Mouse (Mus musculus): ENCODE measurements at regions not wholly inside any gene's neighbourhood (a gene's known extent, or its start where the extent isn't known, plus 50 kb on each side); places are given as distances from the start of the nearest gene placed in this dataset.
A peak's percentile ranks its signal among the peaks of the same experiment; 100 is the strongest.

GRCm38 (mm10) chr10:96188168-96188567 lies 51.8 kb downstream of the Gm5426 start:
- no peak for TF ChIP-seq TAL1 (IDR thresholded peaks at IDR 0.05; ENCODE audit: low read length)
- no peak for TF ChIP-seq GATA1 (IDR thresholded peaks at IDR 0.05; ENCODE audit: low read length)
- Histone ChIP-seq H3K9me3 (ENCODE audit: control insufficient read depth, low read length) (0 out of 2 replicates have a peak, but pooled peaks cover 3% of the 10 kb centered on the region), H3K27me3 (ENCODE audit: control insufficient read depth) (no peaks in the 10 kb centered on the region), H3K4me3 (replicated peaks) (no peak overlapping the region), H3K4me1 (ENCODE audit: control insufficient read depth) (no peaks in the 10 kb centered on the region), H3K36me3 (ENCODE audit: control insufficient read depth) (no peaks in the 10 kb centered on the region)

DNA sequence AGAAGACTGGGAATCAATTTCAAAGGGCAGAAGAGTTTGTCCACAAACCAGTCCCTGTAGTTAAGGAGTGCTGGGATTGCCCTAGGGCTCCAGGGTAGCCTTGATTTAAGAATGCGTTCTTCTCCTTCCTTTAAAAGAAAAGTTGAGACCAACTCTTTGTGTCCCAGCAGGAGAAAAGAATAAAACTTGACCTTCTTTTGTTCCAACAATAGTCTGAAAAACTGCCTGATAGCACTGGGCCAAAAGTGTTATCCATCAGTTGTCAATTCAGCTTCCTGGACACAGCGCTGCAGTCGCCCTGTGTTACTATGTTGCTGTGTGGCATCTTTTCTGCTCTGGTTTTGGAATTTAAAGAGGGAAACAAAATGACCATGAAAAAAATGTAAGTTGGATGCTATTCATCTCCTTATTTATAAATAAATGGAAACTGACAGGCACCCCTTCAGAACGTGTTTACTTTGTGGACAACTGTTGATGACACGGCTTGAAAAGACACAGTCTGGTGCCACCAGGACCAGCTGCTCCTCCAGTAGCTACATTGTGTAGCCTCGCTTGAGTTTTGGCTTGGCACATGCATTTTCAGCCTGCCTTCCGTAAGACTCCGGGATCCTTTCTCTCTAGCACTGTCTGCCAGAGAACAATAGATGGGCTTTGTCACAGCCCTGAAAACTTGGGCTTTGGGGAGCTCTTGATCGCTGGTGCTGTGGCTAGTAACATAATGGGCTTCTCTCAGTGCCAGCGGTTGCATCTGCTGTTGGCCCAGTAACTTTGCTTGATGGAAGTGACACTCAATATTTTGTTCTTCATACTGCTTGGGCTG lies 54.0 kb downstream of the Gm5426 start:
- no peak for TF ChIP-seq TAL1 (IDR thresholded peaks at IDR 0.05; ENCODE audit: low read length)
- no peak for TF ChIP-seq GATA1 (IDR thresholded peaks at IDR 0.05; ENCODE audit: low read length)
- H3K4me3 ChIP-seq (replicated peaks) = no peak overlapping the region
- H3K4me1 ChIP-seq (ENCODE audit: control insufficient read depth) = no peaks in the 10 kb centered on the region
- H3K27me3 ChIP-seq (ENCODE audit: control insufficient read depth) = no peaks in the 10 kb centered on the region
- no peaks in the 10 kb centered on the region for H3K36me3 ChIP-seq (ENCODE audit: control insufficient read depth)
- H3K9me3 ChIP-seq (ENCODE audit: control insufficient read depth, low read length) = 0 out of 2 replicates have a peak, but pooled peaks cover 3% of the 10 kb centered on the region

- Histone ChIP-seq H3K4me1 (ENCODE audit: control insufficient read depth) (peaks cover 35% of the 10 kb centered on the region), H3K4me3 (replicated peaks) (peak overlapping the region; percentile 3), H3K27me3 (ENCODE audit: control insufficient read depth) (no peaks in the 10 kb centered on the region)
These were observed 64.7 kb downstream of the Gm5426 start for GRCm38 (mm10) chr10:96200932-96201641.

DNA sequence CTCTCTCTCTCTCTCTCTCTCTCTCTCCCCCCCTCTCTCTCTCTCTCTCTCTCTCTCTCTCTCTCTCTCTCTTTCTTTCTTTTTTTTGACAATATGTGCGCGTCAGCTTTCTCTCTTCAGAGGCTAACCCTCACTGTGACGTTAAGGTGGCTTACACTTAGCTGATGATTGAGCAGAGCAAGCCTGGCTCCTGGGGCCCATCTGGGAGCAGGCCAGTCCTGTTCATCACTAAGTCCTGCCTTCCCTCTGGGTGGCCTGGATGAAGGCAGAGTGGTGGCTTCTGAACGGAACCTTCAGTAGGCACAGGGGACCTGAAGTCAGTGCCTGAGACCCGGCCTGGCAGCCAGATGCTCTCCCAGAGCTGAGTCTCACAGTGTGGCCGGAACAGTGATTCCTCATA lies 65.5 kb downstream of the Gm5426 start:
- Histone ChIP-seq H3K9me3 (ENCODE audit: control insufficient read depth, low read length) (no peaks in the 10 kb centered on the region), H3K36me3 (ENCODE audit: control insufficient read depth) (no peaks in the 10 kb centered on the region), H3K4me1 (ENCODE audit: control insufficient read depth) (peaks cover 38% of the 10 kb centered on the region), H3K27me3 (ENCODE audit: control insufficient read depth) (no peaks in the 10 kb centered on the region), H3K4me3 (replicated peaks) (no peak overlapping the region)
- TF ChIP-seq GATA1 (IDR thresholded peaks at IDR 0.05; ENCODE audit: low read length) (no peak), TAL1 (IDR thresholded peaks at IDR 0.05; ENCODE audit: low read length) (no peak)

More at GRCm38 (mm10) chr10:96200932-96201641, 64.7 kb downstream of the Gm5426 start:
- Histone ChIP-seq H3K9me3 (ENCODE audit: control insufficient read depth, low read length) (no peaks in the 10 kb centered on the region), H3K36me3 (ENCODE audit: control insufficient read depth) (no peaks in the 10 kb centered on the region)
- TF ChIP-seq TAL1 (IDR thresholded peaks at IDR 0.05; ENCODE audit: low read length) (no peak), GATA1 (IDR thresholded peaks at IDR 0.05; ENCODE audit: low read length) (no peak)

- no peaks in the 10 kb centered on the region for H3K9me3 ChIP-seq (ENCODE audit: control insufficient read depth, low read length)
- H3K4me1 ChIP-seq (ENCODE audit: control insufficient read depth) = peaks cover 39% of the 10 kb centered on the region
- H3K4me3 ChIP-seq (replicated peaks) = no peak overlapping the region
- TF ChIP-seq GATA1 (IDR thresholded peaks at IDR 0.05; ENCODE audit: low read length) = no peak
- no peak for TF ChIP-seq TAL1 (IDR thresholded peaks at IDR 0.05; ENCODE audit: low read length)
- H3K27me3 ChIP-seq (ENCODE audit: control insufficient read depth) = no peaks in the 10 kb centered on the region
- H3K36me3 ChIP-seq (ENCODE audit: control insufficient read depth) = no peaks in the 10 kb centered on the region
These were observed 66.5 kb downstream of the Gm5426 start for GRCm38 (mm10) chr10:96202871-96203270.

GRCm38 (mm10) chr10:96204198-96204597 lies 67.8 kb downstream of the Gm5426 start:
- no peaks in the 10 kb centered on the region for H3K36me3 ChIP-seq (ENCODE audit: control insufficient read depth)
- H3K4me1 ChIP-seq (ENCODE audit: control insufficient read depth) = peaks cover 39% of the 10 kb centered on the region
- no peak overlapping the region for H3K4me3 ChIP-seq (replicated peaks)
- no peaks in the 10 kb centered on the region for H3K27me3 ChIP-seq (ENCODE audit: control insufficient read depth)
- no peak for TF ChIP-seq TAL1 (IDR thresholded peaks at IDR 0.05; ENCODE audit: low read length)
- TF ChIP-seq GATA1 (IDR thresholded peaks at IDR 0.05; ENCODE audit: low read length) = no peak
- no peaks in the 10 kb centered on the region for H3K9me3 ChIP-seq (ENCODE audit: control insufficient read depth, low read length)

DNA sequence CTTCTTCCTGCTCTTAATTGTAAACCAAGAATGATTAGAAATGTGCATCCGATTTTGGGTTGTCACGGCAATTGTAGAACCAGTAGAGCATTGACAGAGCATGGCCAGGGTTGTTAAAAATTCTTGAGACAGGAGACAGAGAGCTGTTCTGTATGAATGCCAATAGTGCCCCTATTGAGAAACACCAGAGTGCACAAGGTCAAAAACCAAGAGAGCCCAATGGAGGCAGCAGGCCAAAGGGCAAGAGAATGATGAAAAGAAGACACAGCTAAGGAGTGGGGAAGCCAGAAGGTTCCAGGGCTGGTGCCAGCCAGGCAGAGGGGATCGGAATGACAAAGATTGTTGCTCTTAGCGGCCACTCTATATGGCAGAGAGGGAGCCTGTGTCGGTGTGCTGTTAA lies 72.8 kb downstream of the Gm5426 start:
- H3K4me3 ChIP-seq (replicated peaks) = no peak overlapping the region
- no peaks in the 10 kb centered on the region for H3K27me3 ChIP-seq (ENCODE audit: control insufficient read depth)
- TF ChIP-seq TAL1 (IDR thresholded peaks at IDR 0.05; ENCODE audit: low read length) (no peak), GATA1 (IDR thresholded peaks at IDR 0.05; ENCODE audit: low read length) (no peak)
- no peaks in the 10 kb centered on the region for H3K36me3 ChIP-seq (ENCODE audit: control insufficient read depth)
- peaks cover 17% of the 10 kb centered on the region for H3K4me1 ChIP-seq (ENCODE audit: control insufficient read depth)
- H3K9me3 ChIP-seq (ENCODE audit: control insufficient read depth, low read length) = no peaks in the 10 kb centered on the region

DNA sequence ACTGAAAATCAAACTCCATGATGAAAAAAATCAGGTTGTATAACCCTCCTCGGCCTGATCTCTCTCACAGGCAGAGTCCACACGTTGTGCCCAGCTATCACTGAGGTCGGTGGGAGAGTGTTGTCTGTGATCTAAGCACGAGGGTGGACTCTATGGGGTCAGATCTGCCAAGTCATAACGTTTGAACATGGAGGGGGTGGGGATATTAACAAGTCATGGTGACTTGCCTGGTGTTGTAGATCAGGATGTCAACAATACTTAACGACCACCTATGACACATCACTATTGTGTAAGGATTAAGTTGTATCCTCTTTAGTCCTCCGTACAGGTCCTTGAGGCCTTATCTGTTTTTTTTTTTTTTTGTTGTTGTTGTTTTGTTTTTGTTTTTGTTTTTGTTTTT lies 74.8 kb downstream of the Gm5426 start:
- no peak overlapping the region for H3K4me3 ChIP-seq (replicated peaks)
- H3K27me3 ChIP-seq (ENCODE audit: control insufficient read depth) = no peaks in the 10 kb centered on the region
- TF ChIP-seq TAL1 (IDR thresholded peaks at IDR 0.05; ENCODE audit: low read length) (no peak), GATA1 (IDR thresholded peaks at IDR 0.05; ENCODE audit: low read length) (no peak)
- no peaks in the 10 kb centered on the region for H3K36me3 ChIP-seq (ENCODE audit: control insufficient read depth)
- H3K4me1 ChIP-seq (ENCODE audit: control insufficient read depth) = peaks cover 6% of the 10 kb centered on the region
- H3K9me3 ChIP-seq (ENCODE audit: control insufficient read depth, low read length) = no peaks in the 10 kb centered on the region

DNA sequence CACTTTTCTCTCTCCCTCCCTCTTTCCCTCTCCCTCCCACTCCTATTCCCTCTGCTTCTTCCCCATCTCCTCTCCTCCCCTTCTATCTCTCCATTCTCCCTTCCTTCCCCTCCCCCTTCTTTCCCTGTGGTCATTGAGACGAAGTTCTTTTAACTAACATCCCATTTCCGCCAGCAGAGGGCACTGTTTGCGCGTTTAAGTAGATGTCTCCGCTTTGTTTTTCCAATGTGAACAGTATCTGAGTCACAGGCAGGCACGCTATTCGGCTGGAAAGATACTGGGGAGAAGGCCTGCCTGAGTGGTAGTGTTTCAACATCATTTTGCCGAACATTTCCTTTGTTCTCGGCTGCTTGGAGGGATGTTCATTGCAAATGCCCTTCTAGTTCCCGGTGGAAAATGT lies 77.5 kb downstream of the Gm5426 start:
- no peak for TF ChIP-seq TAL1 (IDR thresholded peaks at IDR 0.05; ENCODE audit: low read length)
- Histone ChIP-seq H3K4me3 (replicated peaks) (no peak overlapping the region), H3K9me3 (ENCODE audit: control insufficient read depth, low read length) (no peaks in the 10 kb centered on the region), H3K36me3 (ENCODE audit: control insufficient read depth) (no peaks in the 10 kb centered on the region), H3K27me3 (ENCODE audit: control insufficient read depth) (no peaks in the 10 kb centered on the region), H3K4me1 (ENCODE audit: control insufficient read depth) (peaks cover 2% of the 10 kb centered on the region)
